Comparison of ENCODE assay signal across 8 mouse cellular contexts in genomic region chr6:103511290-103511971, GRCm38 (mm10). TPM values are rescaled to one million over a fixed set of nuclear protein-coding genes. Genes with fewer than 3 reads are reported as not detected.
DNase-seq lines count a peak whose midpoint lies in the region; ATAC-seq and TF ChIP-seq lines count a peak whose summit lies in the region.

No protein-coding gene starts in this region.

- H3K36me3 ChIP-seq in liver, embryonic 11.5 days (ENCODE audit: control insufficient read depth, insufficient read depth, low read length), result no peaks in the 10 kb centered on the region
- H3K36me3 ChIP-seq in limb, embryonic 15.5 days, result no peaks in the 10 kb centered on the region

- no peak for TF ChIP-seq POLR2A in embryonic fibroblast, embryonic 13.5 days (IDR thresholded peaks at IDR 0.05; ENCODE audit: low read depth, low read length)

- no peak for TF ChIP-seq CTCF in embryonic fibroblast, embryonic 13.5 days (IDR thresholded peaks at IDR 0.05; ENCODE audit: borderline replicate concordance, insufficient read depth, low read length)

- no peak overlapping the region for H3K9ac ChIP-seq in liver, embryonic 11.5 days (ENCODE audit: low read depth, low read length)
- no peak overlapping the region for H3K9ac ChIP-seq in limb, embryonic 15.5 days

- H3K27ac ChIP-seq in liver, embryonic 11.5 days (ENCODE audit: low read depth, low read length), result no peak overlapping the region
- H3K27ac ChIP-seq in embryonic fibroblast, embryonic 13.5 days (ENCODE audit: insufficient read depth, low read length), result no peak overlapping the region
- no peak overlapping the region for H3K27ac ChIP-seq in limb, embryonic 15.5 days

- WGBS in liver, embryonic 11.5 days, result 7% methylated on average over 18 of the region's 18 CpGs
- 6% methylated on average over 18 of the region's 18 CpGs for WGBS in limb, embryonic 15.5 days

- no peak for DNase-seq in liver, embryonic 11.5 days (ENCODE audit: low spot score)
- no peak for DNase-seq in liver
- peak; percentile 71 to 75 for DNase-seq in cerebellum, adult 18-20 months
- peak; percentile 45 for DNase-seq in right cerebral cortex, postnatal 25 days
- DNase-seq in gastrocnemius, postnatal 36 days, result no peak
- no peak for DNase-seq in heart, adult 11 months

- intact Hi-C loops in gastrocnemius, postnatal 36 days (cut with DNase I), result no loop called here

- peak overlapping the region; percentile 33 for H3K4me3 ChIP-seq in liver, embryonic 11.5 days (ENCODE audit: low read depth, low read length)
- H3K4me3 ChIP-seq in embryonic fibroblast, embryonic 13.5 days (ENCODE audit: insufficient read depth, low read length), result peak overlapping the region; percentile 12
- H3K4me3 ChIP-seq in limb, embryonic 15.5 days, result peak overlapping the region; percentile 41

- no peaks in the 10 kb centered on the region for H3K9me3 ChIP-seq in liver, embryonic 11.5 days (ENCODE audit: control insufficient read depth, low read length)
- H3K9me3 ChIP-seq in limb, embryonic 15.5 days, result no peaks in the 10 kb centered on the region

- peak overlapping the region; percentile 65 for H3K4me2 ChIP-seq in liver, embryonic 11.5 days
- peak overlapping the region; percentile 64 for H3K4me2 ChIP-seq in limb, embryonic 15.5 days

- H3K27me3 ChIP-seq in liver, embryonic 11.5 days (replicated peaks; ENCODE audit: control insufficient read depth, insufficient read depth, low read length), result peaks cover 30% of the 10 kb centered on the region
- H3K27me3 ChIP-seq in limb, embryonic 15.5 days, result peaks cover 38% of the 10 kb centered on the region

- ATAC-seq in liver, embryonic 11.5 days (replicated peaks; ENCODE audit: low FRiP score), result no peak
- ATAC-seq in limb, embryonic 15.5 days (ENCODE audit: insufficient number of reproducible peaks, low FRiP score, low TSS enrichment, low read depth), result no peak

- no peaks in the 10 kb centered on the region for H3K4me1 ChIP-seq in liver, embryonic 11.5 days (replicated peaks; ENCODE audit: control insufficient read depth, insufficient read depth, low read length)
- H3K4me1 ChIP-seq in embryonic fibroblast, embryonic 13.5 days (ENCODE audit: control insufficient read depth, insufficient read depth, low read length), result no peaks in the 10 kb centered on the region
- peaks cover 20% of the 10 kb centered on the region for H3K4me1 ChIP-seq in limb, embryonic 15.5 days

RNA-seq across cellular contexts. Expression of gene Chl1, which starts 1.0 kb away (rescaled TPM):
- 0.12 and 0.32 TPM in 2 replicates for polyA plus RNA-seq in liver, embryonic 11.5 days (2014; fragmentation: Nextera tagmentation; extraction: Ambion mirVana)
- polyA plus RNA-seq in embryonic fibroblast, embryonic 13.5 days (2011; ENCODE audit: insufficient read length, low read depth, missing spikeins), result 1.5 and 5.7 TPM in 2 replicates
- 5.9 and 7.0 TPM in 2 replicates for polyA plus RNA-seq in limb, embryonic 15.5 days (2015; fragmentation: Nextera tagmentation; extraction: Ambion mirVana)
- under 1 TPM; 0.30 to 0.51 TPM for total RNA-seq in gastrocnemius, postnatal 36 days (2021)

Comparison
In these comparisons a context has a peak if more than half of its experiments do, and no peak if none do; other contexts are left out.
1. DNase-seq: peak in cerebellum, adult 18-20 months (2 of 2) and right cerebral cortex, postnatal 25 days (single experiment); none in liver, embryonic 11.5 days (single experiment), liver (single experiment), gastrocnemius, postnatal 36 days (0 of 2) and heart, adult 11 months (single experiment).
2. Peak in every context shown above with its lines, with median percentiles within 50 percentile points of each other: H3K4me3 ChIP-seq.